Comparison of ENCODE assay signal across 8 mouse cellular contexts in the genomic region with DNA sequence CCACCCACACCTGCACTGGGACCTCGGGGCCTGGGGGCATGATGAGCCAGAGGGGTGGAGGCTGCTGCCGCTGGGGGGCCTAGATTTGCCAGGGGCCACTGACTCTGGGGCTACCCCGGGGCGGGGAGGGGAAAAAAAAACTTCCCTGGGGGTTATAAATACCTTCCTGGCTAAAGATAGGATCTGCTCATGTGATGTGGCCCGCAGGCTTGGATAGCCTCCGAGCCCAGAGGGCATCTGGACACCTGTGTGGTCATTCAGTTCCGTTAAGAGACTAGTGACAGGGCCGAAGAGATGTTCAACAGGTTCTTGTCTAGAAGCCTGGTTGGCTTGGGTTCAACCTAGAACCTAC. TPM values are rescaled to one million over a fixed set of nuclear protein-coding genes. Genes with fewer than 3 reads are reported as not detected.
A peak's percentile ranks its signal among the peaks of the same experiment; 100 is the strongest.
DNase-seq lines count a peak whose midpoint lies in the region; ATAC-seq lines count a peak whose summit lies in the region.

A gene (minus strand): TSS at position 40 of the 352 bp plus-strand sequence.

- no peak for ATAC-seq in kidney, embryonic 15.5 days (replicated peaks; ENCODE audit: low FRiP score)
- ATAC-seq in forebrain, embryonic 11.5 days (replicated peaks; ENCODE audit: low FRiP score): no peak
- no peak for ATAC-seq in hindbrain, embryonic 15.5 days (ENCODE audit: low FRiP score, low read depth)
- ATAC-seq in midbrain, embryonic 16.5 days: no peak

- H3K27me3 ChIP-seq in kidney, embryonic 15.5 days: peaks cover 36% of the 10 kb centered on the region
- peaks cover 30% of the 10 kb centered on the region for H3K27me3 ChIP-seq in forebrain, embryonic 11.5 days (ENCODE audit: control insufficient read depth, insufficient read depth, low read length)
- peaks cover 44% of the 10 kb centered on the region for H3K27me3 ChIP-seq in hindbrain, embryonic 15.5 days
- H3K27me3 ChIP-seq in midbrain, embryonic 16.5 days (ENCODE audit: control insufficient read depth, insufficient read depth, low read depth, low read length): peaks cover 32% of the 10 kb centered on the region

- H3K4me2 ChIP-seq in kidney, embryonic 15.5 days: peak within 1 kb of the TSS; percentile 67
- peak within 1 kb of the TSS; percentile 51 for H3K4me2 ChIP-seq in forebrain, embryonic 11.5 days (ENCODE audit: low read depth, low read length, severe bottlenecking)
- H3K4me2 ChIP-seq in hindbrain, embryonic 15.5 days: peak within 1 kb of the TSS; percentile 57
- H3K4me2 ChIP-seq in midbrain, embryonic 16.5 days (ENCODE audit: low read length): peak within 1 kb of the TSS; percentile 54

- H3K4me3 ChIP-seq in kidney, embryonic 15.5 days (replicated peaks): peak within 1 kb of the TSS; percentile 48
- peak within 1 kb of the TSS; percentile 34 for H3K4me3 ChIP-seq in forebrain, embryonic 11.5 days (ENCODE audit: low read depth, low read length)
- peak within 1 kb of the TSS; percentile 39 for H3K4me3 ChIP-seq in hindbrain, embryonic 15.5 days
- peak within 1 kb of the TSS; percentile 43 for H3K4me3 ChIP-seq in midbrain, embryonic 16.5 days (ENCODE audit: low read depth, low read length)

- 31% methylated on average over 8 of the region's 8 CpGs for WGBS in kidney, embryonic 15.5 days
- 40% methylated on average over 8 of the region's 8 CpGs for WGBS in forebrain, embryonic 11.5 days
- 52% methylated on average over 8 of the region's 8 CpGs for WGBS in hindbrain, embryonic 15.5 days
- 43% methylated on average over 8 of the region's 8 CpGs for WGBS in midbrain, embryonic 16.5 days

- no peak within 1 kb of the TSS for H3K27ac ChIP-seq in kidney, embryonic 15.5 days
- H3K27ac ChIP-seq in forebrain, embryonic 11.5 days (ENCODE audit: low read depth, low read length): no peak within 1 kb of the TSS
- H3K27ac ChIP-seq in hindbrain, embryonic 15.5 days (replicated peaks): no peak within 1 kb of the TSS
- no peak within 1 kb of the TSS for H3K27ac ChIP-seq in midbrain, embryonic 16.5 days (ENCODE audit: low read length)

- DNase-seq in kidney, postnatal 4 days: no peak
- no peak for DNase-seq in forebrain, embryonic 11.5 days (ENCODE audit: low spot score)
- no peak for DNase-seq in layer of hippocampus, adult 11-12 months (ENCODE audit: low spot score)
- DNase-seq in ovary, postnatal 36 days (ENCODE audit: low spot score): no peak
- DNase-seq in spleen, postnatal 36 days (ENCODE audit: low spot score in 2 of 2): no peak

- no peaks in the 10 kb centered on the region for H3K36me3 ChIP-seq in kidney, embryonic 15.5 days
- H3K36me3 ChIP-seq in forebrain, embryonic 11.5 days (ENCODE audit: control insufficient read depth, insufficient read depth, low read length): no peaks in the 10 kb centered on the region
- H3K36me3 ChIP-seq in hindbrain, embryonic 15.5 days: no peaks in the 10 kb centered on the region
- no peaks in the 10 kb centered on the region for H3K36me3 ChIP-seq in midbrain, embryonic 16.5 days (ENCODE audit: control insufficient read depth, insufficient read depth, low read length)

- peaks cover 18% of the 10 kb centered on the region for H3K4me1 ChIP-seq in kidney, embryonic 15.5 days
- H3K4me1 ChIP-seq in forebrain, embryonic 11.5 days (replicated peaks; ENCODE audit: control insufficient read depth, insufficient read depth, low read length): no peaks in the 10 kb centered on the region
- H3K4me1 ChIP-seq in hindbrain, embryonic 15.5 days (replicated peaks): peaks cover 7% of the 10 kb centered on the region; the same call in 1 of the 2 replicates
- H3K4me1 ChIP-seq in midbrain, embryonic 16.5 days (ENCODE audit: control insufficient read depth, insufficient read depth, low read length): no peaks in the 10 kb centered on the region

- H3K9ac ChIP-seq in kidney, embryonic 15.5 days: peak within 1 kb of the TSS; percentile 31
- H3K9ac ChIP-seq in forebrain, embryonic 11.5 days (ENCODE audit: low read length): peak within 1 kb of the TSS; percentile 27
- no peak within 1 kb of the TSS for H3K9ac ChIP-seq in hindbrain, embryonic 15.5 days
- peak within 1 kb of the TSS; percentile 46 for H3K9ac ChIP-seq in midbrain, embryonic 16.5 days (ENCODE audit: low read depth, low read length)

- H3K9me3 ChIP-seq in kidney, embryonic 15.5 days (replicated peaks): no peaks in the 10 kb centered on the region
- no peaks in the 10 kb centered on the region for H3K9me3 ChIP-seq in forebrain, embryonic 11.5 days (ENCODE audit: control insufficient read depth, low read length)
- H3K9me3 ChIP-seq in hindbrain, embryonic 15.5 days: no peaks in the 10 kb centered on the region
- no peaks in the 10 kb centered on the region for H3K9me3 ChIP-seq in midbrain, embryonic 16.5 days (replicated peaks; ENCODE audit: control insufficient read depth, low read length, poor library complexity, severe bottlenecking)

RNA-seq across cellular contexts. Expression of the gene that starts here (rescaled TPM):
- 2.2 TPM in 2 replicates for polyA plus RNA-seq in kidney, embryonic 15.5 days (2015; fragmentation: Nextera tagmentation; extraction: Ambion mirVana)
- polyA plus RNA-seq in forebrain, embryonic 11.5 days (2014; fragmentation: Nextera tagmentation; extraction: Ambion mirVana): 0.29 and 0.48 TPM in 2 replicates
- polyA plus RNA-seq in hindbrain, embryonic 15.5 days (2015; fragmentation: Nextera tagmentation; extraction: Ambion mirVana): 0.41 and 0.78 TPM in 2 replicates
- 0.50 and 0.67 TPM in 2 replicates for polyA plus RNA-seq in midbrain, embryonic 16.5 days (2015; fragmentation: Nextera tagmentation; extraction: Ambion mirVana)
